Mouse (Mus musculus) limb, embryonic 15.5 days (tissue): ENCODE results near the gene Snapc2. TPM values are rescaled to one million over a fixed set of nuclear protein-coding genes. Genes with fewer than 3 reads are reported as not detected.
"Not testable (repeated sequence)": the region's sequence is repeated elsewhere in the genome, so short reads cannot be mapped to it uniquely, and the experiment has no call there.

Source experiments
- ATAC-seq: fragments of 200-750 bp; cut with Nextera tagmentation; 2 replicates; pipeline ENCODE4 v1.8.0; 2017; ENCODE audit warnings: low read depth, moderate TSS enrichment; ENCODE audit not compliant: insufficient number of reproducible peaks, low FRiP score, low TSS enrichment
- H3K27ac ChIP-seq: fragments of 300-500 bp; sonication (generic); 2 replicates; pipeline ENCODE4 v1.5.1; 2015; ENCODE audit warnings: moderate library complexity, mild to moderate bottlenecking, inconsistent platforms
- H3K27me3 ChIP-seq: fragments of 300-500 bp; sonication (generic); 2 replicates; pipeline ENCODE4 v1.6.1; 2015; ENCODE audit warnings: inconsistent platforms
- H3K36me3 ChIP-seq: fragments of 300-500 bp; sonication (generic); 2 replicates; pipeline ENCODE4 v1.6.1; 2015; ENCODE audit warnings: inconsistent platforms
- H3K4me1 ChIP-seq: fragments of 300-500 bp; sonication (generic); 2 replicates; pipeline ENCODE4 v1.6.1; 2015; ENCODE audit warnings: inconsistent platforms
- H3K4me2 ChIP-seq: fragments of 300-500 bp; sonication (generic); 2 replicates; pipeline ENCODE4 v1.6.1; 2015; ENCODE audit warnings: mild to moderate bottlenecking, inconsistent platforms
- H3K4me3 ChIP-seq: fragments of 300-500 bp; sonication (generic); 2 replicates; pipeline ENCODE4 v1.5.1; 2015; ENCODE audit warnings: mild to moderate bottlenecking, inconsistent platforms
- H3K9ac ChIP-seq: fragments of 300-500 bp; sonication (generic); 2 replicates; pipeline ENCODE4 v1.6.1; 2015; ENCODE audit warnings: inconsistent platforms
- H3K9me3 ChIP-seq: fragments of 300-500 bp; sonication (generic); 2 replicates; pipeline ENCODE4 v1.6.1; 2016; ENCODE audit warnings: inconsistent platforms
- WGBS: fragments of 180-500 bp; shearing (Covaris S2); methylation state at CpG from one replicate; pipeline ENCODE4 v1.1.7; 2015; 5-methylcytosine and 5-hydroxymethylcytosine counted together
- polyA plus RNA-seq: library from polyadenylated mRNA; unstranded; fragments of >200 nt; fragmentation: Nextera tagmentation; extraction: Ambion mirVana; gene quantifications from 2 replicates; pipeline ENCODE4 v1.2.1, GENCODE M21; 2015

Gene Snapc2
- polyA plus RNA-seq, 1 experiment from 2014 or later: 50.6 TPM

- H3K4me2 ChIP-seq: peak overlapping the region; percentile 74
- H3K27me3 ChIP-seq: no peaks in the 10 kb centered on the region
- H3K9ac ChIP-seq: peak overlapping the region; percentile 67
- H3K4me3 ChIP-seq: peak overlapping the region; percentile 78
- peak overlapping the region; percentile 96 for H3K27ac ChIP-seq
- H3K4me1 ChIP-seq: peaks cover 27% of the 10 kb centered on the region
- H3K36me3 ChIP-seq: peaks cover 29% of the 10 kb centered on the region
- 11% methylated on average over 19 of the region's 19 CpGs for WGBS
- no peaks in the 10 kb centered on the region for H3K9me3 ChIP-seq
- ATAC-seq: no peak
Measured at GRCm38 (mm10) chr8:4239193-4239890, 13.5 kb upstream of the Snapc2 start.

DNA sequence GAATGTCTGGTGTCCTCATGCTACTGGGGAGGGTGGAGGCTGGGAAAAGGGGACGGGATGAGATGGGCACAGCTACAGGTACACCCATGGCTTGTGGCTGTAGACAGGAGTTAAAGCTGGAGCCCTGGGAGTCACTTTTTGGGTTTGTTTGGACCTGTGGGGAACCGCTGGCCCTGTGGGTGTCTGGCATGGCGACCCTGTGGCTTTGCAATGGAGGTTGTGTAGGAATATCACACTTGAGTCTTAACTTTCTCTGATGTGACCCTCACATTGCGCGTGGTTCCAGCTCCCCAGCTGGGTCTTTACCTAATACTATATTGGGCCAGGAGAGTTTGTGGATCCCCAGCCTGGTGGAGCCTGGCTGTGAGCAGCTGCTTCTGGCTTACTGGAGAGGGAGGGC is 7.8 kb upstream of the Snapc2 start:
- H3K9ac ChIP-seq: no peak overlapping the region
- peaks cover 24% of the 10 kb centered on the region for H3K4me1 ChIP-seq
- H3K4me3 ChIP-seq: no peak overlapping the region
- no peaks in the 10 kb centered on the region for H3K27me3 ChIP-seq
- no peaks in the 10 kb centered on the region for H3K9me3 ChIP-seq
- no peak for ATAC-seq
- no peak overlapping the region for H3K27ac ChIP-seq
- H3K4me2 ChIP-seq: no peak overlapping the region
- H3K36me3 ChIP-seq: peaks cover 68% of the 10 kb centered on the region
- 96% methylated on average over 5 of the region's 5 CpGs for WGBS

DNA sequence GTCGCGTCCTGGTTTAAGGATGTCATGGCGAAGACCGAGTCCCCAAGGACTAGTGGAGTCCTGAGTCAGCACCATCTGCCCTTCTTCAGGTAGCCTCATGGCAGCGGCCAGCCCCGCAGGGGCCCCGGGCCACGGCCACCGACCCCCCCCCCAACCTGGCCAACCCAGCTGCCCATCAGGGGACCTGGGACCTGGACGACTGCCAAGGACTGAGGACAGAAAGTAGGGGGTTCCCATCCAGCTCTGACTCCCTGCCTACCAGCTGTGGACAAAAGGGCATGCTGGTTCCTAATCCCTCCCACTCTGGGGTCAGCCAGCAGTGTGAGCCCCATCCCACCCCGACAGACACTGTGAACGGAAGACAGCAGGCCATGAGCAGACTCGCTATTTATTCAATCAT is 7.1 kb upstream of the Snapc2 start:
- no peak overlapping the region for H3K27ac ChIP-seq
- no peaks in the 10 kb centered on the region for H3K27me3 ChIP-seq
- no peak for ATAC-seq
- H3K4me3 ChIP-seq: no peak overlapping the region
- no peak overlapping the region for H3K4me2 ChIP-seq
- WGBS: 95% methylated on average over 12 of the region's 13 CpGs
- peaks cover 71% of the 10 kb centered on the region for H3K36me3 ChIP-seq
- H3K9me3 ChIP-seq: no peaks in the 10 kb centered on the region
- H3K4me1 ChIP-seq: peaks cover 23% of the 10 kb centered on the region
- H3K9ac ChIP-seq: no peak overlapping the region

GRCm38 (mm10) chr8:4247241-4247640 is 5.6 kb upstream of the Snapc2 start:
- 93% methylated on average over 8 of the region's 8 CpGs for WGBS
- H3K4me3 ChIP-seq: no peak overlapping the region
- H3K27ac ChIP-seq: no peak overlapping the region
- ATAC-seq: no peak
- no peaks in the 10 kb centered on the region for H3K27me3 ChIP-seq
- peaks cover 62% of the 10 kb centered on the region for H3K36me3 ChIP-seq
- H3K4me2 ChIP-seq: no peak overlapping the region
- peaks cover 18% of the 10 kb centered on the region for H3K4me1 ChIP-seq
- H3K9me3 ChIP-seq: no peaks in the 10 kb centered on the region
- H3K9ac ChIP-seq: no peak overlapping the region

DNA sequence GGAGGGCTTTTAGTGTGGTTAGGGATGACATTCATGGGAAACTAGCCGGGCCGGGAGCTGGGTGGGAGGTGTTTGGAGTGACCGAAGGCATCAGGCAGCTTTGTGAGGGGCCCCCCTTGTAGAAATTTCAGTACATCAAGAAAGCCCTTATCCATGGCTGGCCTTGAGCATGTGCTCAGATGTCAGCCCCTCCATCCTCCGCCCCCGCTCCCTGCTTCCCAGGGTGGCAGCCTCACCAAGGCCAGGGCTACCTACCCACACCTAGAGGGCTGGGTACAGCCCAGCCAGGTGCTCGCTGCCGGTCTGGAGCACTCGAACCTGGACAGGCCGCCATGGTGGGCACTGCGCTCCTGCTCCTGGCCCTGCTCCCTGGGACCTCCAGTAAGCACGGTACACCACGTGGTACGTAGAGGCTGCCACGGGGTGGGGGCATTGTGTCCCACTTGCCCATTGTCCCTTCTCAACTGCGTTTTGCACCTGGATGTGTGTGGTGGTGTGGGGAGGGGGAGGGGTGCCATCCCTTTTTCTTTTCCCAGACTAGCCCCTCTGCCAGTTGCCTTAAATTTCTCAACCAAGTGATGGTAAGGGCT is 4.8 kb upstream of the Snapc2 start, which contains the start of gene Tgfbr3l:
Gene Tgfbr3l, plus strand, starts transcription at position 264 of the 590 bp plus-strand sequence.
- Histone ChIP-seq H3K9me3 (no peaks in the 10 kb centered on the region), H3K36me3 (peaks cover 54% of the 10 kb centered on the region), H3K27ac (no peak within 1 kb of the TSS), H3K4me1 (peaks cover 23% of the 10 kb centered on the region), H3K9ac (no peak within 1 kb of the TSS), H3K4me2 (no peak within 1 kb of the TSS), H3K27me3 (no peaks in the 10 kb centered on the region), H3K4me3 (no peak within 1 kb of the TSS)
- 86% methylated on average over 15 of the region's 15 CpGs for WGBS
- no peak for ATAC-seq

- Histone ChIP-seq H3K9me3 (no peaks in the 10 kb centered on the region), H3K4me2 (no peak overlapping the region), H3K27ac (no peak overlapping the region), H3K9ac (no peak overlapping the region), H3K4me3 (no peak overlapping the region), H3K4me1 (peaks cover 31% of the 10 kb centered on the region), H3K36me3 (peaks cover 42% of the 10 kb centered on the region), H3K27me3 (no peaks in the 10 kb centered on the region)
- no peak for ATAC-seq
- WGBS: 22% methylated on average over 29 of the region's 29 CpGs
Measured at GRCm38 (mm10) chr8:4249213-4249612, 3.7 kb upstream of the Snapc2 start.

DNA sequence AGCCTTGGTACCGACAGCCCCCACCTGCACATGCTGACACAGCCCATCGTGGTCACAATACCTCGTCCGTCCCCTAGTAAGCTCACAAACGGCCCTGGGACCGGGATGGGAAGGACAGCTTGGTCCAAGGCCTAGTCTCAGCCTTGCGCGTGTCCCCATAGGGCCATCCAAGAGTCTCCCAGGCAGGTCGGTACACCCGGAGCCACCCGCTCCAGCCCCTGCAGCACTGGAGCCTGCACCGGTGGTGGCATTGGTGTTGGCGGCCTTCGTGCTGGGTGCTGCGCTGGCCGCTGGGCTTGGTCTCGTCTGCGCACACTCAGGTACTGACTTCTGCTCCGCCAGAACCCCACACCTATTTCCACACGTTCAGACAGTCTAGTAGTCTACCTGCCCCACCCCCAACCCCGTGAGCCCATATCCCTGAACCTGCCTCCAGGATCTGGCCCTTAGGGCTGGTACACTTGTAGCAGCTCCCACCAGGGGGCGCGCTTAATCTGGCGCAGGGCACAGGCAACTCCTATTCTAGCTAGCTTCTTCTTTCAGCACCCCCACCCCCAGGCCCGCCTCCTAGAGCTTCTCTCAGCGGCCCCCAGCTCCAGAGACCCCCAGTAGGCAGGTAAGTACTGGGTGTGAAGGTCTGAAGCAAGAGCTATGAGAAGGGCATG is 2.4 kb upstream of the Snapc2 start:
- no peak for ATAC-seq
- Histone ChIP-seq H3K27me3 (no peaks in the 10 kb centered on the region), H3K4me3 (no peak overlapping the region), H3K27ac (no peak overlapping the region), H3K9me3 (no peaks in the 10 kb centered on the region), H3K4me2 (no peak overlapping the region), H3K9ac (no peak overlapping the region), H3K4me1 (peaks cover 33% of the 10 kb centered on the region), H3K36me3 (peaks cover 42% of the 10 kb centered on the region)
- WGBS: 33% methylated on average over 26 of the region's 26 CpGs

DNA sequence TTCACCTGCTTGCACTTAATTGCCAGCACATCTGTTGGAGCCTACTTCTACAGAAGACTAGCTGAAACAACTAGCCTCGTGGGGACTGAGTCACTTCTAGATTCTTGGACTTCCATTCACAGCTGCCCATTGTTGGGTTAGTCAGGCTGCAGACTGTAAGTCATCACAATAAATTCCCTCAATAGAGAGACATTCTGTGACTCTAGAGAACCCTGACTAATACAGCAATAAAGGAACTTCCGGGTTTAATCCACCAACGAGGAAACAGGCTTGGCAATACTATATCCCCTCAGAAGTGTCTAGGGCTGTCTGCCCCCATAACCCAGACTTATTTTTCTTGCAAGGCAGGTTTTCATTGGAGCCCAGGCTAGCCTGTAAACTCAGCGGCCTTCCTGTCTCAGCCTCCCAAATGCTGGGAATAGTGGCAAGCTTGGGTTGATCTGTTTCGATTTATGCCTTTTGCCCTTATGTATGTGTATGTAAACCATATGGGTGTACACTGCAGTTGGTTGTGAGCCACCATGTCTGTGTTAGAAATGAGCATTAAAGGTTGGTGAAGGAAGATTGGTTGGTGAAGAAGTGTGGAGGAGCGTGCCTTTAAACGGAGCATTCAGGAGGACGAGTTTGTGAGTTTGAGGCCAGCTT is 642 bp upstream of the Snapc2 start:
- Histone ChIP-seq H3K9me3 (no peaks in the 10 kb centered on the region), H3K27ac (peak overlapping the region; percentile 96; the same call in 1 of the 2 replicates), H3K27me3 (no peaks in the 10 kb centered on the region), H3K9ac (peak overlapping the region; percentile 91; the same call in 1 of the 2 replicates), H3K4me1 (peaks cover 39% of the 10 kb centered on the region), H3K4me3 (peak overlapping the region; percentile 96), H3K36me3 (peaks cover 39% of the 10 kb centered on the region), H3K4me2 (peak overlapping the region; percentile 83)
- WGBS: 42% methylated on average over 8 of the region's 8 CpGs
- ATAC-seq: no peak

- no peaks in the 10 kb centered on the region for H3K27me3 ChIP-seq
- ATAC-seq: no peak
- no peaks in the 10 kb centered on the region for H3K9me3 ChIP-seq
- H3K4me2 ChIP-seq: peak overlapping the region; percentile 83
- H3K9ac ChIP-seq: 0 out of 2 replicates have a peak overlapping the region, but pooled peaks have one; percentile 91
- 61% methylated on average over 6 of the region's 6 CpGs for WGBS
- peaks cover 48% of the 10 kb centered on the region for H3K4me1 ChIP-seq
- H3K36me3 ChIP-seq: peaks cover 29% of the 10 kb centered on the region
- peak overlapping the region; percentile 96; the same call in 1 of the 2 replicates for H3K27ac ChIP-seq
- peak overlapping the region; percentile 96 for H3K4me3 ChIP-seq
Measured at GRCm38 (mm10) chr8:4254001-4254400, 1.1 kb downstream of the Snapc2 start.

- WGBS: 86% methylated on average over 7 of the region's 7 CpGs
- Histone ChIP-seq H3K4me1 (peaks cover 43% of the 10 kb centered on the region), H3K36me3 (peaks cover 36% of the 10 kb centered on the region)
- H3K9me3 ChIP-seq, H3K4me3 ChIP-seq, H3K27ac ChIP-seq, H3K9ac ChIP-seq, H3K27me3 ChIP-seq, H3K4me2 ChIP-seq, ATAC-seq: not testable (repeated sequence)
Measured at GRCm38 (mm10) chr8:4255471-4255870, 2.6 kb downstream of the Snapc2 start.

- no peak for ATAC-seq
Measured at GRCm38 (mm10) chr8:4256911-4257310, 4.0 kb downstream of the Snapc2 start.

More at GRCm38 (mm10) chr8:4256911-4257310, 4.0 kb downstream of the Snapc2 start:
- Histone ChIP-seq H3K4me2 (no peak overlapping the region), H3K36me3 (peaks cover 50% of the 10 kb centered on the region), H3K9ac (no peak overlapping the region), H3K4me3 (no peak overlapping the region), H3K9me3 (no peaks in the 10 kb centered on the region), H3K27ac (peak overlapping the region; percentile 38; the same call in 1 of the 2 replicates), H3K27me3 (no peaks in the 10 kb centered on the region), H3K4me1 (peaks cover 40% of the 10 kb centered on the region)
- 32% methylated on average over 4 of the region's 4 CpGs for WGBS
